Mouse (Mus musculus) gastrocnemius, postnatal 25 days (tissue): ENCODE measurements around the gene Fbxo22. TPM values are rescaled to one million over a fixed set of nuclear protein-coding genes. Genes with fewer than 3 reads are reported as not detected.
"Not testable (repeated sequence)": the region's sequence is repeated elsewhere in the genome, so short reads cannot be mapped to it uniquely, and the experiment has no call there.

Experiments
- DNase-seq: peaks from one replicate; pipeline ENCODE4 v3.0.0; 2022
- total RNA-seq, 2 experiments: library from RNA; stranded (reverse); gene quantifications; 1 replicate in 1 of 2; 2 replicates in 1 of 2; pipeline ENCODE4 v1.2.3; 2021

Fbxo22 gene
- total RNA-seq, 2 experiments from 2014 or later, result 18.2 to 18.6 TPM

- no peak for DNase-seq
These were observed 27.8 kb downstream of the Fbxo22 start for GRCm38 (mm10) chr9:55236235-55237165.

- no peak for DNase-seq
These were observed 32.1 kb downstream of the Fbxo22 start for GRCm38 (mm10) chr9:55240852-55241251.

GRCm38 (mm10) chr9:55241863-55242685 lies 33.3 kb downstream of the Fbxo22 start:
- DNase-seq, result no peak

GRCm38 (mm10) chr9:55243280-55243679 lies 34.6 kb downstream of the Fbxo22 start:
- no peak for DNase-seq

- no peak for DNase-seq
These were observed 35.4 kb downstream of the Fbxo22 start for GRCm38 (mm10) chr9:55244079-55244478.

- DNase-seq, result not testable (repeated sequence)
These were observed 36.5 kb downstream of the Fbxo22 start for GRCm38 (mm10) chr9:55245057-55245750.

- no peak for DNase-seq
These were observed 37.7 kb downstream of the Fbxo22 start for GRCm38 (mm10) chr9:55246440-55246839.

- DNase-seq, result no peak
These were observed 38.2 kb downstream of the Fbxo22 start for GRCm38 (mm10) chr9:55246918-55247317.

- no peak for DNase-seq
These were observed 39.7 kb downstream of the Fbxo22 start for GRCm38 (mm10) chr9:55248465-55248864.

GRCm38 (mm10) chr9:55250595-55251247 lies 42.0 kb downstream of the Fbxo22 start:
- no peak for DNase-seq

GRCm38 (mm10) chr9:55252097-55252496 lies 43.4 kb downstream of the Fbxo22 start:
- not testable (repeated sequence) for DNase-seq

- DNase-seq, result no peak
These were observed 45.1 kb downstream of the Fbxo22 start for GRCm38 (mm10) chr9:55253849-55254248.

GRCm38 (mm10) chr9:55255056-55255455 lies 46.3 kb downstream of the Fbxo22 start:
- DNase-seq, result no peak

GRCm38 (mm10) chr9:55255604-55256003 lies 46.9 kb downstream of the Fbxo22 start:
- no peak for DNase-seq

GRCm38 (mm10) chr9:55257105-55257504 lies 48.4 kb downstream of the Fbxo22 start:
- no peak for DNase-seq

- DNase-seq, result no peak
These were observed 51.0 kb downstream of the Fbxo22 start for GRCm38 (mm10) chr9:55259741-55260140.

GRCm38 (mm10) chr9:55264356-55265302 lies 55.9 kb downstream of the Fbxo22 start:
- no peak for DNase-seq

GRCm38 (mm10) chr9:55271960-55272560 lies 63.3 kb downstream of the Fbxo22 start:
- no peak for DNase-seq

GRCm38 (mm10) chr9:55273906-55274305 lies 65.2 kb downstream of the Fbxo22 start:
- DNase-seq, result no peak
